Mouse (Mus musculus) CD4-positive, CD25-positive, alpha-beta regulatory T cell (primary cell): ENCODE data around the gene Ube2e2. TPM values are rescaled to one million over a fixed set of nuclear protein-coding genes. Genes with fewer than 3 reads are reported as not detected.

Experiments
- polyA plus RNA-seq: library from polyadenylated mRNA; unstranded; fragments of 100-300 nt; shearing (Covaris generic); gene quantifications from one replicate; pipeline ENCODE4 v1.2.1, GENCODE M21; 2017

Gene Ube2e2
- 4.1 TPM for polyA plus RNA-seq

DNA sequence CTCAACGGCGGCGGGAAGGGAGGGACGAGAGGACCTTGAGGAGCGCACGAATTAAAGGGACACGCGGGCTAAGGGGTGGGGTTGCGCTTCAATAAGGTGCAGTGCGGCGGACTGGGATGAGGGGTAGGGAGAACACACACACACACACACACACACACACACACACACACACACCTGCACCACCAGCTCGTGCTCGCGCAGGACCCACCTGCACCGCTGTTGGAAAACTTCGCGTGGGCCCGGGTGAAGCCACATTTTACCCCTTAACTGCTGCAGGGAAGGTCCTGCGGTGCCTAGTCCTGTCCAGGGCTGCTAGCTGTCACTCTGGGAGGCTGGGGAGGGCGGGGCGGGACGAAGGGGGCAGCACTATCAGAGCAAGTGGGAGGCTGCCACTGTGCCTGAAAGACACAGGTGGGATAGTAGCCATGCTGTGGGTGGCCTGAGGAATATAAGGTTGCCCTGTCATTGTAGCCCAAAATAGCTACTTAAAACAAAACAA, at the start of gene Ube2e2:
Gene Ube2e2 (minus strand): TSS at position 321 of the 499 bp plus-strand sequence.

